Mouse (Mus musculus): ENCODE results near the gene Tnfrsf21. TPM values are rescaled to one million over a fixed set of nuclear protein-coding genes. Genes with fewer than 3 reads are reported as not detected.

Tnfrsf21 gene
- total RNA-seq (2021), result 2.7 and 3.4 TPM in 2 replicates
- long read RNA-seq, transcript Tnfrsf21-201 (6 exons, 3,627 nt), result major isoform, 5 of 6 reads
- long read RNA-seq, partial matches to known transcripts, result 1 of 6 reads
- long read RNA-seq, other reads (novel, unspliced or antisense), result 0 of 6 reads

- peak; percentile 77 for DNase-seq
Observed at GRCm38 (mm10) chr17:43016371-43017331, at the start of gene Tnfrsf21. TSS of gene Tnfrsf21 (plus strand) at chr17:43016555.

DNA sequence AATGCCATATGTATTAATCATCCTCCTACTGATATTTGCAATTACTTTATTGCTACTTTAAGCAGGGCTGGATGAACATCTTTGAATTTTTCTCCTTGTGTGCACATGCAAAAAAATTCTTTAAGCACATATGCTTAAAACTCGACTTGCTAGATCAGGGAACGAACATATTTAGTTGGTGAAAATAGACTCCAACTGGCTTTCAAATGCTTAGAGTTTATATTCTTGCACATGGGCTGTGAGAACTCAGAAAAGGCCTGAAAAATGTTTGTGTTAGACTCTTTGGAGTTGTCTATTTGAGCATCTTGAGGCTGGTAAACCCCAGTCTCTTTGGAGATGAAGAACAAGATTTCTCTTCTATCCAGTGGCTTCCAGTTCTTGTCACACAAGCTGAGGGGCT is 48.2 kb upstream of the Tnfrsf21 start:
- DNase-seq, result no peak

DNA sequence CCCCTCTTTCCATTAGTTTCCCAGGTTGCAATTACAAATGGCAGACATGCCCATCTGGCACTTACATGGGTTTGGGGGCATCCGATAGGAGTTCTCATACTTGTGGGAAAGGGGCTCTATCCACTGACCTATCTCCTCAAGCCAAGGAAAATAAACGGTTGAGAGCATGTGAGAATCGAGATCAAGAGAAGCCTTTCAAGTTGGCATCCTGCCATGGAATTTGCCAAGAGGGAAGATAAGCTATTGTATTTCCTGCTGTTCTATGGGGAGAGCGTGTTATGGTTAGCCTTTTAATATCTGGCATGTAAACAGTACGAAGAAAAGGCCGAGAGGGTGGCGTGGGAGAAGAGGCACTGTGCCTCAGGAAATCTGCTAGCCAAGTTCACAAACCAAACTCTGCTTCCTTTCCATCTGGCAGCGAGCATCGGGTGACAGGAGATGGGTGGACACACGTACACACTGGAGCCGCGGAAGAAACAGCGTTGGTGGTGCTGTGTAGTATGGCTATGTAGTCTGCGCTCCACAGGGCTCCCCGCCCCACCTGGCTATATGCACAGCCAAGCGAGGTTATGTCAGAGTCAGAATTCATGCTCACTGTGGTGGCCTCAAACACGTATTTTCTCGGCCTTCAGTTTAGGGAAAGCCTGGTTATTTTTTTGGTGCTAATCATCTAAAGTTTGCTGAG is 40.9 kb upstream of the Tnfrsf21 start:
- no peak for DNase-seq

GRCm38 (mm10) chr17:42977766-42978165 is 38.6 kb upstream of the Tnfrsf21 start:
- no peak for DNase-seq

GRCm38 (mm10) chr17:42978345-42978744 is 38.0 kb upstream of the Tnfrsf21 start:
- DNase-seq, result no peak

DNA sequence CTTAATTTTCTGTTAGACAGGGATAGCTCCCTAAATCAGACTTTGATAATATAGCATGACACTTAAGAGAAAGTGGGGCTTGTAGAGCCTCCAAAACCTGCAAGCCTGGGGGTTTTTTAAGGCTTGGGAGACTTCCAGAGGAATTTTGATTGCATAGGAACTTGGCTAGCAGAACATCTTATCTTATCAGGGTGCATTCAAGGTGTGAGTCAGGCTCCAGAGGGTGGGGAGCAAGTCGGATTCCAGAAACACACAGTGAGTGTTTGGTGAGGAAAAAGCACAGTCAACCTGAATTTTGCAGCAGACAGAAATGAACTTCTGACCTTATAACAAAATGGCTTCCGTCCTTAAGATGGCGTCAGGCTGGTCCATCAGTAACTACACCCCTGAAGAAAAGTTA is 34.5 kb upstream of the Tnfrsf21 start:
- DNase-seq, result no peak

DNA sequence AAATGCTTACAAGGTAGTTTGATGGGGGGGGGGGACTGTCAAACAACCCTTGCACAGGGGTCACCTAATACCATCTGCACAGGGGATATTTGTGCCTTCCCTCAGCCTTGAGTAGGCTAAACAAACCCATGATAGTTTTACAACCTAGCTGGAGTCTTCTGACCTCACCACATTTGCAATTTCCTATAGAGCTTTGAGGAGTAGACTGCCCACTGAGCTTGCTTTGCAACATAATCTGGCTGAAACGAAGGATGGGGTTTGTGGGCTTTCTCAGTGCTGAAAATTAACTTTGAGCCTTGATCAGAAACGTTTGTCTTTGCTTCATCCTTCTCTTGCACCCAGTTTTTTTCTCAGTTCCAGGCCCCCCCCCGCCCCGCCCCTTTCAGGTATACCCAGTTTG is 33.8 kb upstream of the Tnfrsf21 start:
- no peak for DNase-seq

- DNase-seq, result no peak
Observed at GRCm38 (mm10) chr17:42985837-42986589, 30.3 kb upstream of the Tnfrsf21 start.

- DNase-seq, result no peak
Observed at GRCm38 (mm10) chr17:42987692-42988091, 28.7 kb upstream of the Tnfrsf21 start.

DNA sequence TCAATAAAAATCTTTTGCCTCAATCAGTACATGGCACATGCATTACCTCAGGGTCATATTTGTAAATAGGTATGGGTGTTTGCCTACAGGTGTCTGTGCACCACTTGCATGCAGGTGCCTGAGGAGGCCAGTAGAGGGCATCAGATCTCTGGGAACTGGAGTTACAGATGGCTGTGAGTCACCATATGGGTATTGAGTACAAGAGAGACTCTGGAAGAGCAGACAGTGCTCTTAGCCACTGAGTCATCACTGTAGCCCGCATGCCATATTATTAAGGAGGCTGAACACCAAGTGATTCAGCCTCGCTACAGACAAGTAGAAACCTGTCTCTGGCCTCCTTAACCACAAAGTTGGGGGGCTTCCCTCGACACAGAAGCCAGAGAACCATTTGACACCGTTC is 26.4 kb upstream of the Tnfrsf21 start:
- DNase-seq, result no peak

DNA sequence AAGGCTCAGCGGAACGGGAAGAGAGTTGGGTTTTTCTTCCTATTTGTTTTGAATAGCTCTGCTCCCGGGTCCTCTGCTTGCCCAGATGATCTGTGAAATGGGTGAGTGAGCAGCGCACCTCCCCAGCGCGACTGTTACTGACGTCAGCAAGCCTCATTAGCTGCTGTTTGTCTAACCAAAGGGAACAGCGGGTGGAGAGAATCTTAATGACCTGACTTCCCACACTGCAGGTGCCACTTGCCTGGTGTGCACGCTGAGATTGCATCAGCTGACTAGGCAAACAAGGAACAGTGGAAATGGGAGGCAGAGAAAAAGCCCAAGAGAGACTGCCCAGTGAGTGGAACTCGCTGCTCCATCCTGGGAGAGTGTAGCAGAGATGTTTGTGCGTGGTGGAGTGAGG is 25.2 kb upstream of the Tnfrsf21 start:
- DNase-seq, result no peak

GRCm38 (mm10) chr17:42999446-42999977 is 16.8 kb upstream of the Tnfrsf21 start:
- DNase-seq, result no peak

GRCm38 (mm10) chr17:43000598-43000997 is 15.8 kb upstream of the Tnfrsf21 start:
- no peak for DNase-seq

GRCm38 (mm10) chr17:43012718-43013117 is 3.6 kb upstream of the Tnfrsf21 start:
- DNase-seq, result peak; percentile 48

- peak; percentile 28 for DNase-seq
Observed at GRCm38 (mm10) chr17:43017341-43018052, 1.1 kb downstream of the Tnfrsf21 start.

GRCm38 (mm10) chr17:43018071-43018470 is 1.7 kb downstream of the Tnfrsf21 start:
- no peak for DNase-seq

DNA sequence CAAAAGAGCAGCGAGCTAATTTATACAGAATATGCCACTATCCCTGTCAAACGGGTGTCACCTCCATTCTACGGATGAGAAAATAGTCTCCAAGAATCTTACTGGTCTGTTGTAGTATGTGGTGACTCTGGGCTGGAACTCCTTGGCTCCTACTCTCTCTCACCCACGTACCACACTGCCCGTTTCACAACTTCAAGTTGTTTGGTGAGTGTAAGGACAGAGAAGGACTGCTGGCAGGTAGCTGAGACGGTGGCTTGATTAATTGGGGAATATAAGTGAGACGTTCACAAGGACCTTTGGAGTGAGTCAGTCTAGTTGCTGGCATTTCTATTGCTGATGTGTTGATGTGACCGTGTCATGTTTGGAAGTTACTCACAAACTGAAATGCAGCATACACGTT is 3.3 kb downstream of the Tnfrsf21 start:
- DNase-seq, result no peak

DNA sequence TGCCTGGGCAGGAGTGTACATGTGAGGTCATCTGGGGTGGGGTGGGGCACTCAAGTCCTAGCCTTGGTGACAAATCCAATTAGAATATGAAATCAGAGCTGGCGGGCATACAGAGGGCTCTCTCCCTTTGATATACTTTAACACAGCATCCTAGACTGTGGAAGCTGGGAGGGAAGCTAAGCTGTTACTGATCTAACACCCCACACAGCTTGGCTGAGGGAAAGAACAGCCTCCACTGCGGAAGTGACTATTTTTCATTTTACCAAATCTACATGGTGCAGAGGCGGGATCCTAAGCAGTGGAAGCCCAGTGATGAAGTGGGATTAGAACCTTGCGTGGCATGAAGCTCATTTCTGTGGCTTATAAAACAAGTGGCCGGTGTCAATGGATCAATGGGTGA is 4.7 kb downstream of the Tnfrsf21 start:
- DNase-seq, result no peak

DNA sequence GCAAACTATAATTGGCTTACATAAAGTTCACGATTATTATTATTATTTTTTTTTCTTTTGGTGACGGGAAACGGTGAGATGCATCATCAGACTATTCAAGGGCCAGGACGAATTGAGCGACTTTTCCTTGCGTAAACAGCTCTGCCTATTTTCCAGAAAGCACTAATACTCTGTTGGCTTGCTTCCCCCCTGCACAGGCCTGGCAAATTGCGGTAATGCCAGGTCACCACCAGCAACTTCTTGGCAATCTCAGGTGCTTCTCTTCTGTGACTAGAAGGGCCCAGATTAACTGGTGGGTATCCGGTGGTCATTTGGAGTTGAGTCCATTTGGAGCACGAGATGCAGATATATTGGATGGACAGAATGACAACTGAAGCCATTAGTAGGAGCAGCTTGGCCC is 5.7 kb downstream of the Tnfrsf21 start:
- DNase-seq, result no peak

DNA sequence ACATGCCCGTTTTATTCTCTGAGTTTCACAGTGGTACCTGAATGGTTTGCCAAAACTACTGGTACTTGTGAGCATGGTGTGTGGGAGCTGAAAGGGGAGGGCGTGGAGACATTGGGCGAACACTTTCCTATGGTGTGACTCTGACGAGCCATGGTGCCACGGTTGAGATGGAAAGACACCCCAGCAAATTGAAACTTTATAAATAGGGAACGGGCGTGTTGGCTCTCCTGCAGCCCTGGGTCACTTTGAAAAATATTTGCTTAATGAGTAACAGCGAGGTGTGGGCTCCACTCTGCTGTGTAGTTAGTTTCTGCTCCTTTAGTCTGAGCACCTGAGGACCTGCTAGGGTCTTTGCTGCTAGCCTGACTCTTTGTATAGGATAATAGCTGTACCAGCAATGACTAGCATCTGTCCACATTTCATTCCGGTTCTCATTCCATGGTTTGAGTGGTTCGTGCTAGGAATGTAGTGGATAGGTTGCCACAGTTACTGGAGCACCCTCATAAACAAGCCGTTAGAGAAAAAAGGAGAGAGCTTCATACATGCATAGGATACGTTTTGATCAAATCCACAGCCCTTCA is 7.4 kb downstream of the Tnfrsf21 start:
- DNase-seq, result no peak

DNA sequence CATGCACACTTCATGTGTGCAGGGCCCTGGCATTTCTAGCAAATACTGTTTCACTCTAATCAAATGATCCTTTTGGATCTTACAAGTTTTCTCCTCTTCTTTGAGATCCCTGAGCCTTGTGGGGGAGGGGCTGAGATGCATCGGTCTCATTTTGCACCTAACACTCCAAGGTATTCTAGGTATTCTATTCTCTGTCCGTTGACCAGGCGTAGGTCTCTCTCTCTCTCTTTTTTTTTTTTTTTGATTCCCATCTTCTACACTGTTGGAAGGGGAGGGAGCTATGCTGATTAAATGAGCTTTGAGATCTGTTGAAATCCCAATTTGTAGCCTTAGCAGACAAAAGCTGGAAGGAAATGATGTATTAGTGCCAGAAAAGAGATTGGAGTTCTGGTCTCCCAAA is 8.2 kb downstream of the Tnfrsf21 start:
- DNase-seq, result no peak

Measured in adrenal gland, postnatal 25 days (tissue).